Mouse (Mus musculus): ENCODE measurements around the gene 4632433K11Rik.

DNA sequence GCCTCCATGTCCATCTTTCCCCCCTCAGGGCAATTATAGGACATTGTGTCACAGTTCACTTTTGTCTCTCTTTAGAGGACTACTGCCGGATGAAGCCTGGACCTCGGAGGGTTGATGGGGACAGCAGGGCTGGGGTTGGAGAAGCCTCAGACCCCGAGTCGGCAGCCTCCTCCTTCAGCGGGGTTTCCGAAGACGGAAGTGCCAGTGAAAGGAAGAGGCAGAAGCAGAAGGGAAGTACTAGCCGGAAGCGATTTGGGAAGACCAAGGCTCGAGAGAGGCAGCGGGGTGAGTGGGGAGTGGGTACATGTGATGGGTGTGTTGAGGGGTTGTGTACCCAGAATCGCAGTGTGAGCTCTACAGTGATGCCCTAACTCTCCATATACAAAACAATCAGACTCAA is 25.5 kb downstream of the 4632433K11Rik start:
- TF ChIP-seq POLR2A (IDR thresholded peaks at IDR 0.05; ENCODE audit: control insufficient read depth, low read depth, low read length) (no peak), CTCF (IDR thresholded peaks at IDR 0.05; ENCODE audit: control insufficient read depth, insufficient read depth, insufficient replicate concordance, low read depth, low read length) (no peak)

All from testis, adult 2 months (tissue).